Mouse (Mus musculus): ENCODE measurements at regions not wholly inside any gene's neighbourhood (a gene's known extent, or its start where the extent isn't known, plus 50 kb on each side); places are given as distances from the start of the nearest gene placed in this dataset.

- TF ChIP-seq CTCF (IDR thresholded peaks at IDR 0.05; ENCODE audit: borderline replicate concordance, insufficient read depth, low read length) (no peak), POLR2A (IDR thresholded peaks at IDR 0.05; ENCODE audit: low read depth, low read length) (no peak)
These were observed 122.6 kb upstream of the Fstl4 start for GRCm38 (mm10) chr11:52641725-52642338.

Measured in embryonic fibroblast, embryonic 13.5 days (primary cell).